Comparison of ENCODE assay signal across 8 mouse cellular contexts in the genomic region with DNA sequence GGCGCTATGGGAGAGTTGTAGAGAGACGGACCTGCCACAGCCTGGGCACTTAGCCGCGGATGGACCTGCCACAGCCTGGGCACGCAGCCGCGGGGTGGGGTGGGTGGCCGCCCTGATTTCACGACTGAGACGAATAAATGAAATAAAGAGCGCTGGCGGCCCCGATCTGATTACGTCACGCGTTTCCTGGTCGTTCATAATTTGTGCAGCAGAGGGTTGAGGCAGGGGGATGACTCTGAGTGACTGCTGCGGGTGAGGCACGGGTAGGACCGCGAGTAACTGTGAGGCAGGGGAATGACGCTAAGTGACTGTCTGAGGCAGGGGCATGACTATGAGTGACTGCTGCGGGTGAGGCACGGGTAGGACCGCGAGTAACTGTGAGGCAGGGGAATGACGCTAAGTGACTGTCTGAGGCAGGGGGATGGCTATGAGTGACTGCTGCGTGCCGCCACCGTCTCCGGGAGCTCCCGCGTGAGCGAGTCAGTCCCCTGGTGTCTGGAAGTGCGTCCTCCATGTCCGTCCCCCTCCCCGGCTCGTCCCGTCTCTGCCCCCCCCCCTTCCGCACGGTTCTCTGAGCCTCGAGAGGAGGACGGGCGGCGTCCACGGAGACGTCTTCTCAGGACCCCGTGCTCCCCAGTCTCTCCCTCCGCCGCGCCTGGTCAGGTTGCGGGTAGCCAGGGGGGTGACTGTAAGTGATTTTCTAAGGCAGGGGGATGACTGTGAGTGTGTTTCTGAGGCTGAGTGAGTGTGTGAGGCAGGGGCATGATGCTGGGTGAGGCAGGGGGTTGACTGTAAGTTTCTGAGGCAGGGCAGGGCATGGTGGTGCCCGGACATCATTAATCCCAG. TPM values are rescaled to one million over a fixed set of nuclear protein-coding genes. Genes with fewer than 3 reads are reported as not detected.
DNase-seq lines count a peak whose midpoint lies in the region; ATAC-seq and TF ChIP-seq lines count a peak whose summit lies in the region.

No protein-coding gene starts in this region.

- no peaks in the 10 kb centered on the region for H3K9me3 ChIP-seq in lung, embryonic 15.5 days

- peaks cover 17% of the 10 kb centered on the region for H3K4me1 ChIP-seq in lung, embryonic 15.5 days
- H3K4me1 ChIP-seq in olfactory bulb, adult 2 months (ENCODE audit: control insufficient read depth, insufficient read depth, low read length), result peaks cover 13% of the 10 kb centered on the region; the same call in 1 of the 2 replicates

- H3K4me3 ChIP-seq in lung, embryonic 15.5 days, result peak overlapping the region; percentile 61
- peak overlapping the region; percentile 48 for H3K4me3 ChIP-seq in olfactory bulb, adult 2 months (ENCODE audit: insufficient read depth, low read depth, low read length)

- no peak for TF ChIP-seq CTCF in olfactory bulb, adult 2 months (IDR thresholded peaks at IDR 0.05; ENCODE audit: insufficient read depth, low read depth, low read length)

- no peak for TF ChIP-seq POLR2A in olfactory bulb, adult 2 months (IDR thresholded peaks at IDR 0.05; ENCODE audit: insufficient read depth, low read depth, low read length)

- ATAC-seq in lung, embryonic 15.5 days (ENCODE audit: borderline replicate concordance, extremely low read depth, low FRiP score, low TSS enrichment), result 0 out of 2 replicates have a peak, but pooled peaks have one; percentile 2

- no peaks in the 10 kb centered on the region for H3K36me3 ChIP-seq in lung, embryonic 15.5 days

- peak overlapping the region; percentile 90 for H3K4me2 ChIP-seq in lung, embryonic 15.5 days

- peak overlapping the region; percentile 19; the same call in 1 of the 2 replicates for H3K9ac ChIP-seq in lung, embryonic 15.5 days

- H3K27ac ChIP-seq in lung, embryonic 15.5 days, result peak overlapping the region; percentile 96; the same call in 1 of the 2 replicates
- no peak overlapping the region for H3K27ac ChIP-seq in olfactory bulb, adult 2 months (ENCODE audit: insufficient read depth, low read depth, low read length)

- no peaks in the 10 kb centered on the region for H3K27me3 ChIP-seq in lung, embryonic 15.5 days

- DNase-seq in 3134 (ENCODE audit: extremely low read depth, insufficient read length, low spot score), result peak; percentile 84
- peak; percentile 67 to 70 for DNase-seq in B cell, adult 2 months
- peak; percentile 15 to 61 for DNase-seq in cerebellum, postnatal 25 days
- DNase-seq in gastrocnemius, postnatal 4 days (ENCODE audit: low spot score in 2 of 2), result peak; percentile 42 to 50
- DNase-seq in kidney, adult 9 months, result peak; percentile 27
- peak; percentile 26 to 38 for DNase-seq in urinary bladder, postnatal 36 days (ENCODE audit: low spot score in 2 of 2)

- WGBS in lung, embryonic 15.5 days, result under 1% methylated on average over 38 of the region's 53 CpGs
- under 1% methylated on average over 46 of the region's 53 CpGs for WGBS in olfactory bulb, adult 2 months

RNA-seq across cellular contexts. Expression of gene Ccr1, which starts 45.1 kb away (rescaled TPM):
- 1 to 10 TPM; 3.7 to 4.2 TPM for total RNA-seq in gastrocnemius, postnatal 4 days (2021)
- polyA plus RNA-seq in lung, embryonic 15.5 days (2015; fragmentation: Nextera tagmentation; extraction: Ambion mirVana), result 3.4 and 3.6 TPM in 2 replicates
- polyA plus RNA-seq in olfactory bulb, adult 2 months (2012; ENCODE audit: insufficient read depth, insufficient read length, low replicate concordance, missing spikeins), result not detected in 2 replicates

RNA-seq across cellular contexts. Expression of gene Ccr1l1, which starts 54.8 kb away (rescaled TPM):
- total RNA-seq in gastrocnemius, postnatal 4 days (2021), result not detected
- polyA plus RNA-seq in lung, embryonic 15.5 days (2015; fragmentation: Nextera tagmentation; extraction: Ambion mirVana), result not detected in 2 replicates
- not detected in 2 replicates for polyA plus RNA-seq in olfactory bulb, adult 2 months (2012; ENCODE audit: insufficient read depth, insufficient read length, low replicate concordance, missing spikeins)

Comparison
In these comparisons a context has a peak if more than half of its experiments do, and no peak if none do; other contexts are left out.
1. DNase-seq: peak in every context shown above with its lines; median percentile 84 in 3134; 68 in B cell, adult 2 months; 46 in gastrocnemius, postnatal 4 days; 38 in cerebellum, postnatal 25 days; 32 in urinary bladder, postnatal 36 days; 27 in kidney, adult 9 months.